Mouse (Mus musculus): Measurements from ENCODE around the gene Fn1. TPM values are rescaled to one million over a fixed set of nuclear protein-coding genes. Genes with fewer than 3 reads are reported as not detected.

Gene Fn1
- polyA plus RNA-seq, 1 experiment from 2014 or later: 197 TPM

DNA sequence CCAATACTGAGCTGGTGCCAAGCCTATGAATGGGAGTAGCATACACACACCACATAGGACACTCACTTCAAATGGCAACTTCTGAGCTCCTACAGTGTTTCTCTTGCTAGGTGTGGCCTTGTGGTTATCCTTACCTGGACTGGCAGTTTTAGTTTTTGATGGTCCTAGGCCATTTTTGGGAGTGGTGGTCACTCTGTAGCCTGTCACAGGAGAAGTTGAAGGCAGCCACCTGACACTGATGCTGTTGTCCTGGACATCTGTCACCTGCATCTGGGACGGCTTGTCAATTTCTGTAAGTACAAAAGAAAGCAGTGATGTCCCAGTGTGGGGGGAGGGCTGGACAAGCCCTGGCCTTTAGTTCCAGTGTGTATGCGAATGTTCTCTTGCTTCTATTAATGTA lies 47.2 kb downstream of the Fn1 start:
- no peak for ATAC-seq (ENCODE audit: insufficient number of reproducible peaks, low FRiP score, low TSS enrichment, low read depth)
- no peak overlapping the region for H3K4me2 ChIP-seq (replicated peaks)
- H3K4me1 ChIP-seq: no peaks in the 10 kb centered on the region
- H3K4me3 ChIP-seq (replicated peaks): no peak overlapping the region
- no peak overlapping the region for H3K27ac ChIP-seq (replicated peaks)
- WGBS: 79% methylated on average over 2 of the region's 2 CpGs
- no peak overlapping the region for H3K9ac ChIP-seq
- peaks cover 81% of the 10 kb centered on the region for H3K36me3 ChIP-seq
- H3K27me3 ChIP-seq: no peaks in the 10 kb centered on the region
- no peaks in the 10 kb centered on the region for H3K9me3 ChIP-seq (replicated peaks)

DNA sequence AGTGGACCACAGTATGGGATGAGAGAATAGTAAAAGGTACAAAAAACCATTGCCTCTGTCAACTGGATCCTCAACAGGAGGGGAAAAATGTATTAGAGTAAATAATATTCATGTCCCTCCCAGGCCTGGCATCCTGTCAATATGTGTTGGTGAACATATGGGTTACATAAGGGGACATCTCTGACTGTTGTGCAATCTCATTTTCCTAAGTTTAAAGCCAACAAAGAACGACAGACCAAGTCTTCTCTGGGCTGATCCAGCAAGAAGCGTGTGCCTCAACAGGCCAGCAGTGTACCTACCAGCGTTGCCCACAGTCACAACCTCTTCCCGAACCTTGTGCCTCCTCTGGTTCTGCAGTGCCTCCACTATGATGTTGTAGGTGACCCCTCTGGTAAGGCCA lies 57.6 kb downstream of the Fn1 start:
- peaks cover 84% of the 10 kb centered on the region for H3K36me3 ChIP-seq
- no peaks in the 10 kb centered on the region for H3K27me3 ChIP-seq
- H3K9me3 ChIP-seq (replicated peaks): no peaks in the 10 kb centered on the region
- WGBS: 69% methylated on average over 4 of the region's 4 CpGs
- ATAC-seq (ENCODE audit: insufficient number of reproducible peaks, low FRiP score, low TSS enrichment, low read depth): no peak
- no peaks in the 10 kb centered on the region for H3K4me1 ChIP-seq
- no peak overlapping the region for H3K27ac ChIP-seq (replicated peaks)
- no peak overlapping the region for H3K4me2 ChIP-seq (replicated peaks)
- no peak overlapping the region for H3K4me3 ChIP-seq (replicated peaks)
- no peak overlapping the region for H3K9ac ChIP-seq

DNA sequence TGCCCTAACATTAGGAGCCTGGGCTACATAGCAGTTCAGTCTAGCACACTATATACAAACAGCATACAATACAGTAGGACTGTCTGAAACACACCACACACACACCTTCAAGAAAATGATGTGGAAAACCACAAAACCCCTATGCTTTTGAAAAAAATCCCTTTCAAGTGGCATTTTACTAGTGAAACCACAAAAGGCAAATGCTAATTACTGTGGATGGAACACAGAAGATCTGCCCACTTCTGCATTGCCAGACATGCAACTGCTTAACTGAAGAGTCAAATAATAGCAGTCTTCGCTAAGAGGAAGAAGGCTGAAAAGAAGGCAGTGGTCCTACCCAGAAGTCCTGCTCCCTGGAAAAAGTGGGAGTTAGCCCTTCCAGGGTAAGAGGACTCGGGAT lies 58.7 kb downstream of the Fn1 start:
- Histone ChIP-seq H3K4me2 (replicated peaks) (no peak overlapping the region), H3K4me3 (replicated peaks) (no peak overlapping the region), H3K9ac (no peak overlapping the region), H3K36me3 (peaks cover 86% of the 10 kb centered on the region), H3K27ac (replicated peaks) (no peak overlapping the region), H3K27me3 (no peaks in the 10 kb centered on the region), H3K9me3 (replicated peaks) (no peaks in the 10 kb centered on the region), H3K4me1 (no peaks in the 10 kb centered on the region)
- WGBS: 89% methylated on average over 2 of the region's 2 CpGs
- ATAC-seq (ENCODE audit: insufficient number of reproducible peaks, low FRiP score, low TSS enrichment, low read depth): no peak

DNA sequence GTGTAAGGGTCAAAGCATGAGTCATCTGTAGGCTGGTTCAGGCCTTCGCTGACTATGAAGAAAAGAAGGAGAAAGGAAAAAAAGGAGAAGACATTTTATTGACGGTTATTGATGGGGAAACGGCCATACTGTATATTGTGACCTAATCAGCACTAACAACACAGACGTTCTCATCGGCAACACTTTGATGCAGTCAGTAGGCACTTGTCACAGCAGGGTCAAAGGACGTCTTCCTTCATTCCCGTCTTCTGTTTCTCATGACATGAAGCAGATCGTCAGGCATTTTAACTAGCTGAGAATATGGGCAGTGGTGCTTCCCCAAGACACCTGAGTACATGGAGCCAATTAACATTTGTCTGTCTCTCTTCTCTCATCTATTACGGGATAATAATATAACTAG lies 59.8 kb downstream of the Fn1 start:
- H3K27ac ChIP-seq (replicated peaks): no peak overlapping the region
- no peak overlapping the region for H3K4me2 ChIP-seq (replicated peaks)
- no peaks in the 10 kb centered on the region for H3K27me3 ChIP-seq
- H3K9me3 ChIP-seq (replicated peaks): no peaks in the 10 kb centered on the region
- ATAC-seq (ENCODE audit: insufficient number of reproducible peaks, low FRiP score, low TSS enrichment, low read depth): no peak
- H3K9ac ChIP-seq: no peak overlapping the region
- 93% methylated on average over 9 of the region's 9 CpGs for whole genome bisulfite sequencing
- peaks cover 86% of the 10 kb centered on the region for H3K36me3 ChIP-seq
- H3K4me3 ChIP-seq (replicated peaks): no peak overlapping the region
- no peaks in the 10 kb centered on the region for H3K4me1 ChIP-seq

DNA sequence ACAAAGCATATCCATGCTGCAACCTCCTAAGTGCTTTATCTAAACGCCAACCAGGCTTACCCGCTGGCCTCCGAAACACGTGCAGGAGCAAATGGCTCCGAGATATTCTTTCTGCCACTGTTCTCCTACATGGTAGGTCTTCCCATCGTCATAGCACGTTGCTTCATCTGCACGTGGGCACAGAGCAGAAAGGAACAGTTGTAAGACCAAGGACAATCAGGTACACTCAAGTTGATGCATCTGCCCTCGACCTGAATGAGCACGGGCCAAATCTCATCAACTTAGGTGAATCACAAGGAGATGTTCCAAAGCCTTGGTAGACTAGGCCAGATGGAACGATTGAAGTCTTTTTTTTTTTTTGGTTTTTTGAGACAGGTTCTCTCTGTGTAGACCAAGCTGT lies 63.0 kb downstream of the Fn1 start:
- no peak overlapping the region for H3K4me2 ChIP-seq (replicated peaks)
- no peak overlapping the region for H3K4me3 ChIP-seq (replicated peaks)
- H3K4me1 ChIP-seq: no peaks in the 10 kb centered on the region
- H3K27me3 ChIP-seq: no peaks in the 10 kb centered on the region
- no peaks in the 10 kb centered on the region for H3K9me3 ChIP-seq (replicated peaks)
- ATAC-seq (ENCODE audit: insufficient number of reproducible peaks, low FRiP score, low TSS enrichment, low read depth): no peak
- peaks cover 87% of the 10 kb centered on the region for H3K36me3 ChIP-seq
- WGBS: 98% methylated on average over 11 of the region's 11 CpGs
- no peak overlapping the region for H3K27ac ChIP-seq (replicated peaks)
- no peak overlapping the region for H3K9ac ChIP-seq

DNA sequence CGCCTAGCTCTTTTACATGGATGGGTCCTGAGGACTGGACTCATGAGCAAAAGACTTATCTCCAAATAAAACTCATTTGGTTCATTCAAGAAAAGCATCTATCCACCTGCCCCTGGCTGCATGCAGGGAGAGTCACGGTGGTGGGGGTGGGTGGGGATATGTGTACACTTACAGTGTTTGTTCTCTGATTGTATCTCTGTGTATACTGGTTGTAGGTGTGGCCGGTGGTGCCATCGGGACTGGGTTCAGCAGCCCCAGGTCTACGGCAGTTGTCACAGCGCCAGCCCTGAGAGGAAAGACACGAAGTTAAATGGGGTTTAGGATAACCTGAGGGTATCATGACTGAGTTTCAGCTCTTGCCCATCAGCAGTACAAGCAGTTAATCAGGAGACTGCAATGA lies 66.3 kb downstream of the Fn1 start:
- no peak for ATAC-seq (ENCODE audit: insufficient number of reproducible peaks, low FRiP score, low TSS enrichment, low read depth)
- H3K4me3 ChIP-seq (replicated peaks): no peak overlapping the region
- no peaks in the 10 kb centered on the region for H3K9me3 ChIP-seq (replicated peaks)
- WGBS: 91% methylated on average over 7 of the region's 7 CpGs
- no peak overlapping the region for H3K4me2 ChIP-seq (replicated peaks)
- H3K36me3 ChIP-seq: peaks cover 69% of the 10 kb centered on the region
- H3K9ac ChIP-seq: no peak overlapping the region
- no peak overlapping the region for H3K27ac ChIP-seq (replicated peaks)
- H3K27me3 ChIP-seq: no peaks in the 10 kb centered on the region
- no peaks in the 10 kb centered on the region for H3K4me1 ChIP-seq

DNA sequence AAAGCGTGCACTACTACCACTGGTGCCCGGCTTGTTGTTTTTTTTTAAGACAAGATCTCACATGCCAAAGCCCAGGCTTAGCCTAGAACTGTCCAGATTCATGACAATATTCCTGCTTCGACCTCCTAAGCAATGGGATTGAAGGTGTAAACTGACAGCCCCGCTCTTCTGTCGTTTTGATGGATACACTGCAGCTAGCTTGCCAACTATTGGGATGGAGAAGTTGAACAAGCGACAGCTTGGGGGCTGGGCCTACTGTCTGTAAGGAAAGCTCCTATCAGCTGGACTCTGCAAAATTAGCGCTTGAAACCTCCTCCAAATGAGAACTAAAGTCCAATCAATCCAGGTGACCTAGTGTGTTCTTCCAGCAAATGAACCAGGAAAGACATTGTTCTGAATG lies 69.1 kb downstream of the Fn1 start:
- Histone ChIP-seq H3K4me2 (replicated peaks) (no peak overlapping the region), H3K4me3 (replicated peaks) (no peak overlapping the region), H3K4me1 (no peaks in the 10 kb centered on the region), H3K27me3 (no peaks in the 10 kb centered on the region), H3K9ac (no peak overlapping the region), H3K36me3 (peaks cover 49% of the 10 kb centered on the region), H3K27ac (replicated peaks) (no peak overlapping the region), H3K9me3 (replicated peaks) (no peaks in the 10 kb centered on the region)
- 89% methylated on average over 7 of the region's 7 CpGs for WGBS
- ATAC-seq (ENCODE audit: insufficient number of reproducible peaks, low FRiP score, low TSS enrichment, low read depth): no peak

DNA sequence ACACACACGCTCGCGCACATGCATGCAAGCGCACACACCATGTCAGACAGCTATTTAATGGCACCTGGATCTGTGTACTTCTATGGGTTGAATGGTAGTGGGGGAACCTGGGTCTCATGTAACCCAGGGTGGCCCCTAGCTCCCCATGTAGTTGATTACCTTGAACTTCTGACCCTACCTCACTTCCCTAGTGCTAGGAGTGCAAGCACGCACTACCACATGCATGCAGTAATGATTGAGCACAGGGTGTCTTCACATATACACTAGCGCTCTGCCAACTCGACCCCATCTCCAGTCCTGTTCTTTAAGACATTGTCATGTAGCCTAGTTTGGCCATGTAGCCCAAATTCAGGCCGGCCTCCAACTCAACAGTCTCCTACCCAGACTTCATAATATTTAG lies 69.7 kb downstream of the Fn1 start:
- H3K27me3 ChIP-seq: no peaks in the 10 kb centered on the region
- no peak overlapping the region for H3K4me2 ChIP-seq (replicated peaks)
- no peaks in the 10 kb centered on the region for H3K9me3 ChIP-seq (replicated peaks)
- no peak overlapping the region for H3K4me3 ChIP-seq (replicated peaks)
- peaks cover 49% of the 10 kb centered on the region for H3K36me3 ChIP-seq
- H3K9ac ChIP-seq: no peak overlapping the region
- H3K27ac ChIP-seq (replicated peaks): no peak overlapping the region
- 92% methylated on average over 8 of the region's 8 CpGs for WGBS
- ATAC-seq (ENCODE audit: insufficient number of reproducible peaks, low FRiP score, low TSS enrichment, low read depth): no peak
- H3K4me1 ChIP-seq: no peaks in the 10 kb centered on the region

DNA sequence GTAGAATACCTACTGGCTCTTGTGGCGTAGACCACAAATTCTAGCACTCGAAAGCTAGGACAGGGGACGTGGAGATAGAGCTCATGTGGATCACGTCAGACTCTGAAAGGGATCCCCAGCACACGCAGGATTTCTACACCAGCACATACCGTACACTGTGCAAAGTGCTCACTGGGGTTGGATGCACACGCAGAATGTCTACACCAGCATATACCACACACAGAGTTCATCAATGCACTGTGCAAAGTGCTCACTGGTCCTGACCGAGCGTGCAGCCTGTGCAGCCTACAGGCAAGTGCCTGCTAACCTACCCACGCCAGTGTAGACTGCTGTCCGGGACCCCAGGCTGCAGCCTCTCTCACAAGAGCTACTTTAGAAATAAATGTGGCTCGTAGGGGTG lies 72.6 kb downstream of the Fn1 start:
- no peak overlapping the region for H3K9ac ChIP-seq
- no peak for ATAC-seq (ENCODE audit: insufficient number of reproducible peaks, low FRiP score, low TSS enrichment, low read depth)
- no peaks in the 10 kb centered on the region for H3K4me1 ChIP-seq
- 87% methylated on average over 12 of the region's 12 CpGs for WGBS
- H3K9me3 ChIP-seq (replicated peaks): no peaks in the 10 kb centered on the region
- H3K4me2 ChIP-seq (replicated peaks): no peak overlapping the region
- no peaks in the 10 kb centered on the region for H3K27me3 ChIP-seq
- H3K4me3 ChIP-seq (replicated peaks): no peak overlapping the region
- no peak overlapping the region for H3K27ac ChIP-seq (replicated peaks)
- peaks cover 49% of the 10 kb centered on the region for H3K36me3 ChIP-seq

DNA sequence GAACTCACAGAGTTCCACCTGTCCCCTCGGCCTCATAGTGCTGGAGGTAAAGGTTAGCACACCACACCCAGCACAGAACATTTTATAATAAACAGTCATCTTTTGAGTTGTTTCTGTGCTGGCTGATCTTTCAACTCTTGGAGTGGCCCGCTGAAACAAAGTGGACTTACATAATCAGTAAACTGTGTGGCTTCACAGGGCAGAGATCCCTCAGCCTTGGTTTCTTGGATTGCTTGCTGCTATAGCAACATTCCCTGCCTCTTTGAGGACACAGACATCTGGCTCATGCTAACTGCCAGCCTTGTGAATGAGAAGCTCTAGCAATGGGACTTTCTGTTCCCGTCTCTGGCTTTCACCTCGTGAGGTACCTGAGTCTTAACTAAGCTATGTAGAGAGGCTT lies 73.5 kb downstream of the Fn1 start:
- no peak overlapping the region for H3K4me2 ChIP-seq (replicated peaks)
- H3K27me3 ChIP-seq: no peaks in the 10 kb centered on the region
- H3K9ac ChIP-seq: no peak overlapping the region
- H3K4me3 ChIP-seq (replicated peaks): no peak overlapping the region
- H3K27ac ChIP-seq (replicated peaks): no peak overlapping the region
- H3K9me3 ChIP-seq (replicated peaks): no peaks in the 10 kb centered on the region
- WGBS: 87% methylated on average over 4 of the region's 4 CpGs
- H3K36me3 ChIP-seq: peaks cover 49% of the 10 kb centered on the region
- no peaks in the 10 kb centered on the region for H3K4me1 ChIP-seq
- ATAC-seq (ENCODE audit: insufficient number of reproducible peaks, low FRiP score, low TSS enrichment, low read depth): no peak

DNA sequence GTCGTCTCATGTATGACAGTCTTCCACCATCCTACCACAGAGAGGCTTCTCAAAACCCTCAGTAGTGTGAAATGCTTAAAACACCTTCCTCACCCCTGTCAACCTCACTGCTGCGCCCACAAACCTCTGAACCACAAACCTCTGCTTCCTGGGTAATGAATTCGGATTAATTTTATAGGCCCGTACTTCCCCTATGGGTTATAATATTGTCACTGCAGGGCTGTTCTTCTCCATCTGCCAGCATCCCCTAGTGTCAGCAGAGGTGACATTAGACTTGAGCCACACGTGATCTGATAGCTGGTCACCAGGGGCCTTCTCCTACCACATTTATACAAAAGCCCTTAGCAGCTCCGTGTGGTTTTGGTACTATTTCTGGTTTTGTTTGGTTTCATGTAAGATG lies 76.2 kb downstream of the Fn1 start:
- Histone ChIP-seq H3K27me3 (no peaks in the 10 kb centered on the region), H3K27ac (replicated peaks) (no peak overlapping the region), H3K4me3 (replicated peaks) (no peak overlapping the region), H3K4me2 (replicated peaks) (no peak overlapping the region), H3K9ac (no peak overlapping the region), H3K36me3 (peaks cover 67% of the 10 kb centered on the region), H3K9me3 (replicated peaks) (no peaks in the 10 kb centered on the region), H3K4me1 (no peaks in the 10 kb centered on the region)
- 92% methylated on average over 6 of the region's 6 CpGs for WGBS
- no peak for ATAC-seq (ENCODE audit: insufficient number of reproducible peaks, low FRiP score, low TSS enrichment, low read depth)

DNA sequence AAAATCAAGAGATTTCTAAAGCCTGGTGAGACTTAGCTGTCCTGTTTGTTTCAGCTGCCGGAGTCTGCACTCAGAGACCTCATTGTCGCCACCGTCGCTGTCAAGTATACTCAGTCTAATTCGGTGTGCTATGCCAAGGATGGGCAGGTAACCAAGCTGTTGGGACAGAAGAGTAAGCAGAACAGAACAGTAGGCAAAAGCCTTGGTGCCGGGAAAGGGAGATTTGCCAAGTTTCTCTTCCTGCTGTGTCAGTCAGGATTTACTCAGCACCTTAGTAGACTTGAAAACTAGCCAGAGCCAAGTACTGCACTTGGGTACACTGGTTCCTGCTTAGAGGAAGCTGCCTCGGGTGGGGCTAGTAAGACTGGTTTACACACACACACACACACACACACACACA lies 77.0 kb downstream of the Fn1 start:
- Histone ChIP-seq H3K36me3 (peaks cover 75% of the 10 kb centered on the region), H3K9ac (no peak overlapping the region), H3K4me3 (replicated peaks) (no peak overlapping the region), H3K27ac (replicated peaks) (no peak overlapping the region), H3K4me1 (no peaks in the 10 kb centered on the region), H3K27me3 (no peaks in the 10 kb centered on the region), H3K4me2 (replicated peaks) (no peak overlapping the region), H3K9me3 (replicated peaks) (no peaks in the 10 kb centered on the region)
- 88% methylated on average over 7 of the region's 7 CpGs for WGBS
- ATAC-seq (ENCODE audit: insufficient number of reproducible peaks, low FRiP score, low TSS enrichment, low read depth): no peak

All from embryonic facial prominence, embryonic 15.5 days (tissue).